Mouse (Mus musculus): Measurements from ENCODE around the gene Rcn1. TPM values are rescaled to one million over a fixed set of nuclear protein-coding genes. Genes with fewer than 3 reads are reported as not detected.

The Rcn1 gene
- polyA plus RNA-seq, 1 experiment: 11.4 TPM

- no peak for TF ChIP-seq GATA1 (IDR thresholded peaks at IDR 0.05; ENCODE audit: low read length)
These were observed 19.4 kb downstream of the Rcn1 start for GRCm38 (mm10) chr2:105379682-105380081.

GRCm38 (mm10) chr2:105375705-105376104 is 23.4 kb downstream of the Rcn1 start:
- no peak for TF ChIP-seq GATA1 (IDR thresholded peaks at IDR 0.05; ENCODE audit: low read length)

DNA sequence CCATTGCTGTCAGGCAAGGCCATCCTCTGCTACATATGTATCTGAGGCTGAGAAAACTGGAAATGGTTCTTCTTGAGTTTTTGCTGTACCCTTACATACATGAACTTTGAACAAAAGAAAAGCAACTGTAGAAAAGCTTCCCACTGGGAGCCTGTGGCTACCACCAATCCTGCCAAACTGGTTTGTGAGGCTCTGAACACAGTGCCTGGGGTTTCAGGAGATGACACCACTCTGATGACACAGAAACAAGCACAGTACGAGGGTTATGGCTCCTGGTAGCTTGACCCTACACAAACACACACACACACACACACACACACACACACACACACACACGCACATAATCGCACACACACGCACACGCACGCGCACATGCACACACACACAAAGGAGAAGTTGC is 23.9 kb downstream of the Rcn1 start:
- TF ChIP-seq GATA1 (IDR thresholded peaks at IDR 0.05; ENCODE audit: low read length): no peak

DNA sequence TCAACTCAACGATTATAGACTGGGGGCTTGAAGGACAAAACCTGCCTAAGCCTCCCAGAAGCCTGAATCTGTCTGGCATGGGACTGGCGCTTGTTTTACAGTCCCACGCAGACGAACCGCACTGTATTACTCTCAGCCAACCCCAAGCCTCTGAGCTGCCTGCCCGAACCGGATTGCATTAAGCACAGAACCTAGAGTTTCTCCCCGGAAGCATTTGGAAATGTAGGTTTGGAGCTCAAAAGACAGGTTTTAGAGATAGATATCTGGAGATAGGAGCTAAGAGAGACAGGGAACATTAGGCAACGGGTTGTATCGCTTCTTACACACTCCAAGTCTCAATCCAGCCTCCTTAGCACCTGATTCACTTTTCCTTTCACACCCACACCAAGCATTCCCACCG is 25.5 kb downstream of the Rcn1 start:
- TF ChIP-seq GATA1 (IDR thresholded peaks at IDR 0.05; ENCODE audit: low read length): no peak

DNA sequence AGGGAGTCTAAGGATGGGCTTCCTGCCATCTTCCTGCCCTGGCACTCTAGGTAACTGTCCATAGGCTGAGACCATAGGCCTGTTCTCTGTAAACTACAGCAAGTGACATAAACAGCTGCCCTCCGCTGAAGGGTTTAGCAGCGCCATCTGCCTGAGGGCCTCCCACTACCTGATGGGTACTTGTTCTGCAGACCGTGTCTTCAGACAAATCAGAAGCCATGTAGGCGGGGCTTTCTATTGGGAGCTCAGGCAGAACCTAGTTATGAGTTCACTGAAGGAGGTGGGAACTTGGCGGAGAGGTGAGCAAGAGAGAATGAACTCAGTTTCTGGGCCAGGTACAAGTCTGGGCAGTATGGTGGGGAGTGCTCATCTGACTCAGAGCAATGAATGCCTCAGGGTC is 26.4 kb downstream of the Rcn1 start:
- TF ChIP-seq GATA1 (IDR thresholded peaks at IDR 0.05; ENCODE audit: low read length): no peak

GRCm38 (mm10) chr2:105372156-105372555 is 27.0 kb downstream of the Rcn1 start:
- TF ChIP-seq GATA1 (IDR thresholded peaks at IDR 0.05; ENCODE audit: low read length): no peak

- TF ChIP-seq GATA1 (IDR thresholded peaks at IDR 0.05; ENCODE audit: low read length): no peak
These were observed 28.4 kb downstream of the Rcn1 start for GRCm38 (mm10) chr2:105370698-105371097.

DNA sequence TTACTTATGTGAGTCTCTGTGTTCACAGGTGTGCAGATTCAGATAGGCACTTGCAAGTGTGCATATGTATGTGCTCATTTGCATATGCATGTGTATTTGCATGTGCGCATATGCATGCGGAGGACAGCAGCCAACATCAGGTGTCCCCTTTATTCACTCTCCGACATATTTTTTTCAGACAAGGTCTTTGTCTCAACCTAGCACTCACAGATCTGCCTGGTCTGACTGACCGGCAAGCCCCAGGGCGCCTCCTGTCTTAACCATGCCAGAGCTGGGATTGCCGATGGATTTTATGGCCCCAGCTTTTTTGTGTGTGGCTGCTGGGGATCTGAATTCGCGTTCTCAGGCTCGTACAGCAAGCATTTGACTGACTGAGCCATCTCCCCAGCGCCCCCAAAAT is 28.9 kb downstream of the Rcn1 start:
- no peak for TF ChIP-seq GATA1 (IDR thresholded peaks at IDR 0.05; ENCODE audit: low read length)

DNA sequence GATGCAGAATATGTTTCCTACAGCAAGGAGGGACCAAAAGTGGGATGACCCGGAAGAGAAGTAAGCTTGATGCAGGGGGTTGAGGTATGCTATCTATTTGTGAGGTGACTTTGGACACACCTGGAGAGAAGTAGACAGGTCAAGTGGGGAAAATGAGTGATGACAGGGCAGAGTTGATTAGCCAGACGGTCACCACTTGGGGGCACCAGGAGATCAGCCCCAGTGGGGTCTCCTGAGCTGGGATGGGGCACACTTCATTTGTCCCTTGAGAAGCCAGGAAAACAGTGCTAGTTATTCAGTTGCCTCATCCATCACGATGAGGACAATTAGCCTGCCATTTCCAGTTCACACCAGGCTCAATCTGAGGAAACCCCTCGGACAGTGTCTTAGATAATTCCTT is 31.5 kb downstream of the Rcn1 start:
- no peak for TF ChIP-seq GATA1 (IDR thresholded peaks at IDR 0.05; ENCODE audit: low read length)

DNA sequence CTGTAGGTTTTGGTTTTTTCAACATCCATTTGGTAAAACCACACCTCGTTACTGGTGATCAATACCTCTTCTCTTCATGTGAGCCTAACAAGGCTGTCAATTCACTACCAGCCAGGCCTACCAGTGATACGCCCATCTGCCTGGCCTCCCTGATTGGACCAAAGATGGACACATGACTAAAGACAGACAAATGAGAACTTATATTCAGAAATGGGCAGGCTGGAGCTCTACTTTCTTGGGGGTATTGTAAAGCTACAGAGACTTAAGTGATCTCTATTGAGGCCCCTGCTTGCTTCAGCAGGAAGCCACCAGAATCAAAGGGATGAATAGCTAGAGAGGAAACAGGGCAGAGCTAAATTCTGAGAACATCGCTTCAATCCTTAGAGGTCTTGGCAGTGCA is 41.1 kb downstream of the Rcn1 start:
- TF ChIP-seq GATA1 (IDR thresholded peaks at IDR 0.05; ENCODE audit: low read length): no peak

GRCm38 (mm10) chr2:105356791-105357190 is 42.3 kb downstream of the Rcn1 start:
- no peak for TF ChIP-seq GATA1 (IDR thresholded peaks at IDR 0.05; ENCODE audit: low read length)

DNA sequence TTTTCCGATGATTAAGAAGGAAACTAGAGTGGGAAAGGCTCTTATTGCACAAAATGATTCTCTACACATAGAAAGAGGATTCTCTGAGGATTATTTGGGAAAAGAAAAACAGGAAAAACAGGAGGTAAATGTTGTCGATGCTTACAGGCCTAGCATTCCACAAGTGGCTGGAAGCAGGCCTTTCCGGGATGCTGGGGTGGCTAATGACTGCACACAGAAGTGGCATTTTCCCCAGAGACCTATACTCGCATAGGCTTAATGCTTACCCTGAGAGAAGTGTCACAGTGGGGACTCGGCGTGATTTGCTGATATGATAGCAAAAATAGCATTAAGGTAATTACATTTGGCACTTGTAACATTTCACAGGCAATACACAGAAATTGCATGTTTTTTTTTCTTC is 50.2 kb downstream of the Rcn1 start:
- TF ChIP-seq GATA1 (IDR thresholded peaks at IDR 0.05; ENCODE audit: low read length): no peak

DNA sequence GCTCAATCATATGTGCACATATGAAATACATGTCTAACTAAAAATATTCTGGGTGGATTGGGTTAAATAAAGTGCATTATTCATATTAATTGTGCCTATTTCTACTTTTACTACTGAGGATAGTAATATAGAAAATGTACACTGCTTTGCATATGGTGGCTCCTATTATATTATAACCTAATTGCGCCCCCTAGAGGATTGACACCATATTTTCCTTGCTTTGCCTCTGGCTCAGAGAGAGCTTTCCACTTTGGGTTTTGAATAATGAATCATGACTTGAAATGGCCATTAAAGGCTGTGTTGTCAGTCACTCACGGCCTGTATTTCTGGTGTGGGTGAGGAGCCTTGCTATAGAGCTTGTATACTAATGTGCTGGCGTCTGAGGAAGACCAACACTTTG is 59.1 kb downstream of the Rcn1 start:
- no peak for TF ChIP-seq GATA1 (IDR thresholded peaks at IDR 0.05; ENCODE audit: low read length)

DNA sequence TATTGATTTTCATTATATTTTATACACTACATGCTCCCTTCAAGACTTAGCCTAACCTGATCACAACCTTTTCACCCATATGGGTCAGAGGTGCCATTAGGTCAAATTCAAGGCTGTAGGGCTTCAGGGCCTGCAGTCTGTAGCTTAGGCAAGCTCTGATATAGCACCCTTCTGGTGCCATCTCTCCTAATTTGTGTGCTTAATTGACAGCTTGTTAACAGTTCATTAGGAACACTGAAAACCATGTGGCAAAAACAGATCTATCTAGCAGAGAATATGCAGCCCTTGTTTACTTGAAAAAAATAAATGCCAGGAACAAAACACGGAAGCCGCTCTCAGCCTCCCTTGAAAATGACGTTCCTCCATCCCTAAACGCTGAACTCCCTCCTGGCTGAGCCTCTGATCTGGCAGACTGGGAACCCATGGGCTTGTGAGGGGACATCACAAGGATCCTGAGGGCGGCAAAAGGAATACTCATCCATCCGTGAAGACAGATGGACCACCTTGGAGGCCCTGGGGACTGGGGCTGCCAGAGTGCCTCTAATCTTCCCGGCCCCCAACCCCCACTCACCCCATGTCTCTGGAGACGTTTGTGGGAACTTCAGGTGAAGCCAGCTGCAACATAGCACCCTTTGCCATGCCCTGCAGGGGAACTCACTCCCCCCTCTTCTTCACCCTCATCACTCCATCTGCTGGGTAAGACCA is 61.8 kb downstream of the Rcn1 start:
- no peak for TF ChIP-seq GATA1 (IDR thresholded peaks at IDR 0.05; ENCODE audit: low read length)

DNA sequence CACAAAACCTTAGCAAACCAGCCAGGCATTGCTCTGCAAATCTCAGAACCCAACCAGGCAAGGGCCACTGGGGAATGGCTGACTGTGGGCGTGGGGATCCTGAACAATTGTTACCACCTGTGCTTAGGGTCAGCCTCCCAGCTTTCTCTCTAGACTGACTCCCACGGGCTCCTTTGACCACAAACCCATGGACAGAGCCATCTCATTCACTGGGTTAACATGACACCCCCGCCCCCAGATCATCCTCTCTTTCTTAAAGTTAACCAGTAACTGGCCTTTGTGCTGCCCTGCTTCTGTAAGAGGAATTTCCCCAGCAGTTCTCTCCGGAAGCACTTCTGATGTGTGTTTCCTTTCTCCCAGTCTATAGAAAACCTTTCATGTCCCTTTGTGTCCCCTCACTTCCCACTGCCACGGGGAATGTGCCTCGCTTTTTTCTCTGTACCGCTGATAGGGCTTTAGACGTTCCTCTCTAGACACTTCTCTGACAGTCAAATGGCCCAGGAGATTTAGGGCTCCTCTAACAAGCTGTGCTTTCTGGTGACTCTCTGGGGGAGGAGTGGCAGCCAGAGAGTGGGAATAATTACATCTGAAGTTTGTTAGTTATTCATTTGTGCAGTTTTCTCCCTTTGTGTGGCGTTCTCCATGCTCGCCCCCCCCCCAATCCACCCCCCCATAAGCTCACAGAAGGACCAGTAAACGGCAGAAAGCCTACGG is 62.6 kb downstream of the Rcn1 start:
- no peak for TF ChIP-seq GATA1 (IDR thresholded peaks at IDR 0.05; ENCODE audit: low read length)

Other genes starting within 250 kb of the Rcn1 start
- not detected in 2 replicates for gene Them7, start 175.0 kb downstream of the Rcn1 start, polyA plus RNA-seq (2012)